Mouse (Mus musculus) thymus, adult 2 months (tissue): ENCODE data around the gene Isoc2b. TPM values are rescaled to one million over a fixed set of nuclear protein-coding genes. Genes with fewer than 3 reads are reported as not detected.
A peak's percentile ranks its signal among the peaks of the same experiment; 100 is the strongest.

Experiments used
- DNase-seq: peaks from one replicate; pipeline ENCODE4 v3.0.0; 2021
- H3K27ac ChIP-seq: fragments of 200-500 bp; 2 replicates; pipeline ENCODE4 v1.5.1; 2012; ENCODE audit warnings: low read length, control low read depth; ENCODE audit not compliant: control insufficient read depth, insufficient read depth
- H3K27me3 ChIP-seq: fragments of 200-500 bp; 2 replicates; pipeline ENCODE4 v1.6.1; 2012; ENCODE audit warnings: mild to moderate bottlenecking, low read length, moderate library complexity, mixed read lengths; ENCODE audit not compliant: control insufficient read depth, insufficient read depth
- H3K36me3 ChIP-seq: fragments of 200-500 bp; 2 replicates; pipeline ENCODE4 v1.6.1; 2012; ENCODE audit warnings: mild to moderate bottlenecking, low read length, moderate library complexity; ENCODE audit not compliant: control insufficient read depth, insufficient read depth
- H3K4me1 ChIP-seq: fragments of 200-500 bp; replicated peaks from 2 replicates; pipeline ENCODE4 v1.6.1; 2012; ENCODE audit warnings: low read length; ENCODE audit not compliant: control insufficient read depth, insufficient read depth
- H3K4me3 ChIP-seq: fragments of 200-500 bp; 2 replicates; pipeline ENCODE4 v1.5.1; 2012; ENCODE audit warnings: mild to moderate bottlenecking, low read length, control low read depth, moderate library complexity; ENCODE audit not compliant: control insufficient read depth, insufficient read depth
- CTCF ChIP-seq: fragments of 200-500 bp; IDR thresholded peaks from 2 replicates; pipeline ENCODE4 v1.5.1; 2012; ENCODE audit warnings: mild to moderate bottlenecking, control low read depth, low read length, moderate library complexity, borderline replicate concordance; ENCODE audit not compliant: control insufficient read depth, poor library complexity, insufficient read depth; ENCODE audit errors: extremely low read depth
- POLR2A ChIP-seq: fragments of 200-500 bp; IDR thresholded peaks from 2 replicates; pipeline ENCODE4 v1.6.1; 2012; ENCODE audit warnings: mild to moderate bottlenecking, low read length, control low read depth, moderate library complexity; ENCODE audit not compliant: control insufficient read depth, poor library complexity, insufficient read depth; ENCODE audit errors: extremely low read depth
- WGBS: fragments of 180-500 bp; shearing (Covaris S2); methylation state at CpG from one replicate; pipeline ENCODE4 v1.1.7; 2018; 5-methylcytosine and 5-hydroxymethylcytosine counted together
- polyA plus RNA-seq: library from polyadenylated mRNA; depleted of rRNA; stranded (reverse); fragments of >200 nt; gene quantifications from 2 replicates; pipeline ENCODE4 v1.2.3, GENCODE M21; 2012

Gene Isoc2b
- polyA plus RNA-seq, 1 experiment, result 23.6 TPM

GRCm38 (mm10) chr7:4842634-4843131, 27.4 kb downstream of the Isoc2b start:
- TF ChIP-seq CTCF (no peak), POLR2A (no peak)
- Histone ChIP-seq H3K27ac (no peak overlapping the region), H3K4me3 (no peak overlapping the region), H3K27me3 (peaks cover 22% of the 10 kb centered on the region; the same call in 1 of the 2 replicates), H3K36me3 (no peaks in the 10 kb centered on the region), H3K4me1 (peaks cover 7% of the 10 kb centered on the region; the same call in 1 of the 2 replicates)
- WGBS, result 1% methylated on average over 16 of the region's 16 CpGs
- DNase-seq, result no peak

- Histone ChIP-seq H3K4me3 (no peak overlapping the region), H3K27me3 (peaks cover 24% of the 10 kb centered on the region; the same call in 1 of the 2 replicates), H3K36me3 (no peaks in the 10 kb centered on the region), H3K4me1 (peaks cover 7% of the 10 kb centered on the region; the same call in 1 of the 2 replicates), H3K27ac (no peak overlapping the region)
- WGBS, result 71% methylated on average over 5 of the region's 5 CpGs
- TF ChIP-seq CTCF, result no peak
- TF ChIP-seq POLR2A, result no peak
- no peak for DNase-seq
Observed at GRCm38 (mm10) chr7:4842077-4842476, 28.0 kb downstream of the Isoc2b start.

GRCm38 (mm10) chr7:4837639-4838038, 32.4 kb downstream of the Isoc2b start:
- Histone ChIP-seq H3K27me3 (peaks cover 7% of the 10 kb centered on the region; the same call in 1 of the 2 replicates), H3K27ac (no peak overlapping the region), H3K36me3 (no peaks in the 10 kb centered on the region), H3K4me3 (no peak overlapping the region), H3K4me1 (peaks cover under 1% of the 10 kb centered on the region; the same call in 1 of the 2 replicates)
- DNase-seq, result no peak
- 28% methylated on average over 1 of the region's 1 CpGs for WGBS
- no peak for TF ChIP-seq CTCF
- no peak for TF ChIP-seq POLR2A

GRCm38 (mm10) chr7:4836351-4836792, 33.7 kb downstream of the Isoc2b start:
- DNase-seq, result peak; percentile 56
- Histone ChIP-seq H3K27ac (no peak overlapping the region), H3K4me1 (no peaks in the 10 kb centered on the region), H3K36me3 (no peaks in the 10 kb centered on the region), H3K27me3 (peaks cover 7% of the 10 kb centered on the region; the same call in 1 of the 2 replicates), H3K4me3 (peak overlapping the region; percentile 20; the same call in 1 of the 2 replicates)
- no peak for TF ChIP-seq POLR2A
- peak; percentile 50; the same call in 1 of the 2 replicates for TF ChIP-seq CTCF
- WGBS, result under 1% methylated on average over 51 of the region's 51 CpGs

GRCm38 (mm10) chr7:4835631-4836327, 34.3 kb downstream of the Isoc2b start:
- H3K27me3 ChIP-seq, result peaks cover 7% of the 10 kb centered on the region; the same call in 1 of the 2 replicates
- H3K27ac ChIP-seq, result no peak overlapping the region
- no peak overlapping the region for H3K4me3 ChIP-seq
- H3K4me1 ChIP-seq, result no peaks in the 10 kb centered on the region
- TF ChIP-seq POLR2A (no peak), CTCF (no peak)
- DNase-seq, result no peak
- no peaks in the 10 kb centered on the region for H3K36me3 ChIP-seq
- WGBS, result 4% methylated on average over 34 of the region's 34 CpGs

GRCm38 (mm10) chr7:4830476-4830875, 39.6 kb downstream of the Isoc2b start:
- no peak for DNase-seq
- WGBS, result 18% methylated on average over 12 of the region's 12 CpGs
- no peak overlapping the region for H3K4me3 ChIP-seq

GRCm38 (mm10) chr7:4825365-4825764, 44.7 kb downstream of the Isoc2b start:
- 64% methylated on average over 4 of the region's 4 CpGs for WGBS
- no peak overlapping the region for H3K4me3 ChIP-seq
- H3K27me3 ChIP-seq, result no peaks in the 10 kb centered on the region
- no peak overlapping the region for H3K27ac ChIP-seq
- no peaks in the 10 kb centered on the region for H3K36me3 ChIP-seq
- TF ChIP-seq POLR2A (no peak), CTCF (no peak)
- no peak for DNase-seq
- H3K4me1 ChIP-seq, result no peaks in the 10 kb centered on the region

More at GRCm38 (mm10) chr7:4830476-4830875, 39.6 kb downstream of the Isoc2b start:
- no peaks in the 10 kb centered on the region for H3K36me3 ChIP-seq
- no peak for TF ChIP-seq POLR2A
- TF ChIP-seq CTCF, result no peak
- H3K27me3 ChIP-seq, result peaks cover 4% of the 10 kb centered on the region; the same call in 1 of the 2 replicates
- H3K4me1 ChIP-seq, result no peaks in the 10 kb centered on the region
- H3K27ac ChIP-seq, result no peak overlapping the region
